In the genomic region with DNA sequence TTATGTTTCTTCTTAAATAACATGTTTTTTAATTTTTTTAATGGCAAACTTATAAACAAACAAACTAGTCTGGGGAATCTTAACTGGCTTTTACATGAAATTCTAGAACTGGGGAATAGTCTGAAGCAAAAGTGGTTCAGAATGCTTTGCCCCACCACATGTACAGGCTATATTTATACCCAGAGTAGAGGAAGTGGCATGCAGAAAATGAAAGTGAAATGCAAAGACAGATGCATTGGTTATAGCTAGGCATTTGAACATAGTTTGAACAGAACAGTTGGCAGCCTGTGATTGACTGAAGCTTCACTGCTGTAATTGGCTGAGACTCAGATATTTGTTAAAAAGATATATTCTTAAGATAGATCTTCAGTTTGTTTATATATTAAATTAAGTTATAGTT, we compare ENCODE assay signal across 34 mouse cellular contexts.
A peak's percentile ranks its signal among the peaks of the same experiment; 100 is the strongest.
DNase-seq lines count a peak whose midpoint lies in the region; ATAC-seq and TF ChIP-seq lines count a peak whose summit lies in the region.
"Had no signal": no experiment of that assay in that cellular context is flagged by ENCODE, and none has a peak within 500 bp of the region (broad histone marks: within the 10 kb centered on the region; RNA-seq: fewer than 3 reads in every experiment).

No protein-coding gene starts in this region.

- TF ChIP-seq CTCF in spleen, adult 2 months (IDR thresholded peaks at IDR 0.05; ENCODE audit: extremely low read depth, insufficient read depth, insufficient read length, insufficient replicate concordance): no peak

- no peaks in the 10 kb centered on the region for H3K4me1 ChIP-seq in spleen, adult 2 months (ENCODE audit: control insufficient read depth, insufficient read depth, insufficient read length)
- H3K4me1 ChIP-seq: embryonic facial prominence, embryonic 13.5 days; forebrain, embryonic 10.5 days; heart, embryonic 12.5 days; intestine, embryonic 15.5 days; limb, embryonic 10.5 days; limb, embryonic 15.5 days; liver, embryonic 13.5 days; midbrain, embryonic 10.5 days; midbrain, embryonic 15.5 days had no signal

- H3K4me3 ChIP-seq in spleen, adult 2 months (ENCODE audit: extremely low read depth, insufficient read depth, insufficient read length): no peak overlapping the region
- H3K4me3 ChIP-seq: embryonic facial prominence, embryonic 13.5 days; forebrain, embryonic 10.5 days; heart, embryonic 12.5 days; intestine, embryonic 15.5 days; limb, embryonic 10.5 days; limb, embryonic 15.5 days; liver, embryonic 13.5 days; midbrain, embryonic 10.5 days; midbrain, embryonic 15.5 days had no signal

- peak; percentile 82 for ATAC-seq in common myeloid progenitor, adult 5-6 weeks (replicated peaks; ENCODE audit: low read depth, poor library complexity, severe bottlenecking)
- ATAC-seq in megakaryocyte progenitor cell, adult 5-6 weeks (replicated peaks; ENCODE audit: poor library complexity): peak; percentile 88
- ATAC-seq: hindbrain, embryonic 16.5 days; intestine, embryonic 15.5 days; lung, postnatal 0 days; midbrain, embryonic 15.5 days; Patski had no signal

- no peak for TF ChIP-seq POLR2A in spleen, adult 2 months (IDR thresholded peaks at IDR 0.05; ENCODE audit: low read depth, low read length)

- H3K27ac ChIP-seq in spleen, adult 2 months (ENCODE audit: insufficient read depth, low read length): no peak overlapping the region
- H3K27ac ChIP-seq: embryonic facial prominence, embryonic 13.5 days; forebrain, embryonic 10.5 days; intestine, embryonic 15.5 days; limb, embryonic 10.5 days; limb, embryonic 15.5 days; liver, embryonic 13.5 days; macrophage; midbrain, embryonic 10.5 days; midbrain, embryonic 15.5 days; stomach, postnatal 0 days had no signal

- H3K36me3 ChIP-seq in spleen, adult 2 months (ENCODE audit: control insufficient read depth, insufficient read depth, low read length): no peaks in the 10 kb centered on the region
- H3K36me3 ChIP-seq: embryonic facial prominence, embryonic 13.5 days; forebrain, embryonic 10.5 days; heart, embryonic 12.5 days; intestine, embryonic 15.5 days; limb, embryonic 10.5 days; limb, embryonic 15.5 days; liver, embryonic 13.5 days; midbrain, embryonic 10.5 days; midbrain, embryonic 15.5 days had no signal

- DNase-seq in spleen, adult 2 months (ENCODE audit: low read depth in 1 of 2, low spot score in 2 of 2): peak; percentile 2 to 27
- DNase-seq in spleen, adult 12 weeks (ENCODE audit: low spot score): no peak
- no peak for DNase-seq in adrenal gland, adult 2 months
- DNase-seq in kidney, postnatal 10 days: no peak
- no peak for DNase-seq in urinary bladder, postnatal 25 days (ENCODE audit: low spot score)
- DNase-seq: adrenal gland, postnatal 25 days; cerebellum, adult 11-12 months; cerebellum, adult 9-11 months; gastrocnemius, postnatal 25 days; heart, postnatal 4 days; kidney, adult 2 months; kidney, postnatal 4 days; layer of hippocampus, adult 9-11 months; liver, embryonic 13.5 days; lung, adult 18-20 months; right cerebral cortex, adult 18-20 months; right cerebral cortex, postnatal 4 days; thymus, adult 18-20 months; thymus, postnatal 25 days had no signal

- no peaks in the 10 kb centered on the region for H3K27me3 ChIP-seq in spleen, adult 2 months (ENCODE audit: control insufficient read depth, insufficient read depth, low read length)
- H3K27me3 ChIP-seq: heart, embryonic 12.5 days; intestine, embryonic 15.5 days; liver, embryonic 13.5 days; midbrain, embryonic 15.5 days had no signal

Comparison
In these comparisons a context has a peak if more than half of its experiments do, and no peak if none do; other contexts are left out.
1. DNase-seq: peak in spleen, adult 2 months (2 of 2); none in spleen, adult 12 weeks (single experiment), adrenal gland, adult 2 months (single experiment), kidney, postnatal 10 days (single experiment) and urinary bladder, postnatal 25 days (single experiment).